Mouse (Mus musculus): Measurements from ENCODE around the gene Zbtb44.

Gene Zbtb44

GRCm38 (mm10) chr9:31117488-31117887 lies 87.0 kb downstream of the Zbtb44 start:
- no peak for DNase-seq

- peak; percentile 42 to 55 for DNase-seq
Observed at GRCm38 (mm10) chr9:31118520-31119298, 88.3 kb downstream of the Zbtb44 start.

- no peak for DNase-seq
Observed at GRCm38 (mm10) chr9:31119405-31119804, 89.0 kb downstream of the Zbtb44 start.

- DNase-seq: peak; percentile 32 to 49
Observed at GRCm38 (mm10) chr9:31119882-31120532, 89.6 kb downstream of the Zbtb44 start.

- no peak for DNase-seq
Observed at GRCm38 (mm10) chr9:31120533-31120915, 90.1 kb downstream of the Zbtb44 start.

- peak; percentile 28 to 48 for DNase-seq
Observed at GRCm38 (mm10) chr9:31122464-31123030, 92.1 kb downstream of the Zbtb44 start.

Measured in kidney, postnatal 4 days (tissue).